Mouse (Mus musculus): ENCODE data around the gene Cdh8. TPM values are rescaled to one million over a fixed set of nuclear protein-coding genes. Genes with fewer than 3 reads are reported as not detected.
A peak's percentile ranks its signal among the peaks of the same experiment; 100 is the strongest.

Gene Cdh8
- polyA plus RNA-seq (2015; fragmentation: Nextera tagmentation; extraction: Ambion mirVana) = 50.5 and 52.7 TPM in 2 replicates

DNA sequence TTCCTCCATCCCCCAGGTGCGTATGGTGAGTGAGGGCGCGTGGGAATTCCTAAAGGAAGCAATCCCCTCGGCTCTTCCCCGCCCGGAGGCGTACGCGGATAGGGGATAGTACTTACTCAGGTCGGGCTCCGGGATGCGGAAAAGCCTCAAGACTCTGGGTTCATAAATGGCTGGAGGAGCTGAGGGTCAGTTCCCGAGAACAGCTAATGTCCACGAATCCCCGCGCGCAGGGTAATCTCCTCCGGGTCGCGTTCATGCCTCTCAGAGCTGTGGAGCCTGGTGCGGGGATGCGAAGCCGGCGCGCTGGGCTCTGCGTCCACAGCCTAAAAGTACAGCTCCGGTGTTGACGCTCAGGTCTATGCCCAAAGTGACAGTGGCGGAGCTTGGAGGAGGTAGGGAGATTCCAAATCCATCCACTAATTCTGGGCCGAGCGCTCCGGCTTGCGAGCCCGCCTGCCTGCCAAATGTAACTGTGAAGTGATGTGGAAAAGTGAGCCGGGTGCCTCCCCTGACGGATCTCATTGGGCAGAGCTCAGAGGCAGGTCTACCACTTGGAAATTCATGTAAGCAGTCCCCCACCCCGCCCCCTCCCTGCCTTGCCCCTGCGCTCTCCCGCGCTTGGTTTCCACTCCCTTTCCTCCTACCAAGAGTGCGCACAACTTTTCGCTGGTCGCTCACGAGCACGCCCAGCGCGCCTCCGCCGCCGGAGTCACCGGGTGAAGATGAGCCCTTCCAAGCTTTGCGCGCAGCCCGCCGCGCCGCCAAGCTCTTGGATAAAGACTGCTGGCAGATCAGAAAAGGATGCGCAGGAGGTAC is at the start of gene Cdh8:
Gene Cdh8 (minus strand): TSS at position 506 of the 816 bp plus-strand sequence.
- peak; percentile 88 for ATAC-seq (ENCODE audit: low FRiP score, low read depth)
- no peaks in the 10 kb centered on the region for H3K9me3 ChIP-seq
- no peaks in the 10 kb centered on the region for H3K36me3 ChIP-seq
- H3K4me3 ChIP-seq = peak within 1 kb of the TSS; percentile 60
- H3K27me3 ChIP-seq = 0 out of 2 replicates have a peak, but pooled peaks cover 7% of the 10 kb centered on the region
- peak within 1 kb of the TSS; percentile 84 for H3K27ac ChIP-seq (replicated peaks)
- H3K4me2 ChIP-seq = peak within 1 kb of the TSS; percentile 89
- under 1% methylated on average over 58 of the region's 58 CpGs for WGBS
- H3K9ac ChIP-seq = peak within 1 kb of the TSS; percentile 67
- peaks cover 11% of the 10 kb centered on the region; the same call in 1 of the 2 replicates for H3K4me1 ChIP-seq (replicated peaks)

DNA sequence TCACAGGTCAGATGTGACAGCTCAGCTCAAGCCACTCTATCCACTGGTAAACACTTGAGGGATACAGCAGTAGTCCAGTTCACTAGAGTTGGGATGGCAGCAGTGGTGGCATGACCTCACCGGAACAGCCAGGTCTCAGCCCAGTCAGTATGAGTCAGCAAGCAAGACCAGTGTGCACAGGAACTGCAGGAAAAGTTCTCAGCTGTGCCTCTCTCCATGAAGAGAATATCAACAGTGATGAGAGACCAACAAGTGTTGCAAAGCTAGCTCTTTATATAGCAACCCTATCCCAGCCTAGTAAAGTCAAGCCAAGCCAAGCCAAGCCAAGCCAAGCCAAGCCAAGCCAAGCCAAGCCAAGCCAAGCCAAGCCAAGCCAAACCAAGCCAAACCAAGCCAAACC is 30.2 kb upstream of the Cdh8 start:
- Histone ChIP-seq H3K36me3 (no peaks in the 10 kb centered on the region), H3K27me3 (no peaks in the 10 kb centered on the region), H3K4me2 (no peak overlapping the region), H3K4me3 (no peak overlapping the region), H3K9me3 (no peaks in the 10 kb centered on the region), H3K4me1 (replicated peaks) (no peaks in the 10 kb centered on the region), H3K9ac (no peak overlapping the region), H3K27ac (replicated peaks) (no peak overlapping the region)
- ATAC-seq (ENCODE audit: low FRiP score, low read depth) = no peak
- WGBS = 97% methylated on average over 1 of the region's 1 CpGs

DNA sequence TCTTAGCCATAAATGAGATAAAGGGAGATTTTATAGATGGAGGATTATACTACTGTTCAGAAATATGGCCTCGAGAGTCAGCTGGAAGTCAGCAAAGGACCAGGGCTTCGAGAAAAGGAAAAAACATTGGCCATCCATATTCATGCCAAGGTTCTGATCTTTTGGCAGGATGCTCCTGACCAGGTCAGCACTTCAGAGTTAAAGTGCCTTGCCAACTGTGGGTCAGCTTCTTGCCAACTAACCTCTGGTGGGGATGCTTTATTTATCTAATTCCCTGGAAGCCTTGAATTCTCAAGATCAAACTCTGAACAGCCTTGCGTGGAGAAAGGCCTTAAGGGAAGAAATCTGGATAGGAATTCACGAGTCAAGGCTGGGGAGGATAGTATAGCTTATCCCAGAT is 9.6 kb upstream of the Cdh8 start:
- Histone ChIP-seq H3K27ac (replicated peaks) (no peak overlapping the region), H3K4me1 (replicated peaks) (peaks cover 8% of the 10 kb centered on the region; the same call in 1 of the 2 replicates), H3K36me3 (no peaks in the 10 kb centered on the region), H3K9ac (no peak overlapping the region), H3K27me3 (no peaks in the 10 kb centered on the region), H3K9me3 (no peaks in the 10 kb centered on the region), H3K4me2 (no peak overlapping the region), H3K4me3 (no peak overlapping the region)
- 82% methylated on average over 4 of the region's 4 CpGs for WGBS
- ATAC-seq (ENCODE audit: low FRiP score, low read depth) = no peak

DNA sequence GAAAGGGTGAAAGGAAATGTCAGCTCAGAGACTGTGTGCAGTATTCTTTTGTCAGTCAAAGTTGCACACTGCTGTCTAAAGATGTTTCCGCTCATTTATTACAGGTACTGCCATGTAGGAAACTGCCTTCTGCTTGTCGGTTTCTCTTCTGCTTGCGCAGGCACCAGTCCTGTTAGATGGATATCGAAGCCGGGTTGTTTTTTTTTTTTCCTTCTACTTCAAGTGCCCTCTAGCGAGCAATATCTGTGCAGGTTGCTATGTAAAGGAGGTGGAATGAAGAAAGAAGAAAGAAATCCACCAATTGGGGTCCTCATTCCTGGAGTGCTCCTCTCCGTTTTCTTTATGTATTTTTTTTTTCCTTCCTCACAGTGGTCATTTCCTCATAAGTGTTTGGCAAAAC is 5.2 kb upstream of the Cdh8 start:
- peaks cover 16% of the 10 kb centered on the region; the same call in 1 of the 2 replicates for H3K4me1 ChIP-seq (replicated peaks)
- H3K4me2 ChIP-seq = peak overlapping the region; percentile 41
- no peak for ATAC-seq (ENCODE audit: low FRiP score, low read depth)
- 0 out of 2 replicates have a peak, but pooled peaks cover 7% of the 10 kb centered on the region for H3K27me3 ChIP-seq
- H3K4me3 ChIP-seq = no peak overlapping the region
- no peaks in the 10 kb centered on the region for H3K36me3 ChIP-seq
- no peaks in the 10 kb centered on the region for H3K9me3 ChIP-seq
- H3K27ac ChIP-seq (replicated peaks) = no peak overlapping the region
- no peak overlapping the region for H3K9ac ChIP-seq
- 14% methylated on average over 7 of the region's 7 CpGs for WGBS

DNA sequence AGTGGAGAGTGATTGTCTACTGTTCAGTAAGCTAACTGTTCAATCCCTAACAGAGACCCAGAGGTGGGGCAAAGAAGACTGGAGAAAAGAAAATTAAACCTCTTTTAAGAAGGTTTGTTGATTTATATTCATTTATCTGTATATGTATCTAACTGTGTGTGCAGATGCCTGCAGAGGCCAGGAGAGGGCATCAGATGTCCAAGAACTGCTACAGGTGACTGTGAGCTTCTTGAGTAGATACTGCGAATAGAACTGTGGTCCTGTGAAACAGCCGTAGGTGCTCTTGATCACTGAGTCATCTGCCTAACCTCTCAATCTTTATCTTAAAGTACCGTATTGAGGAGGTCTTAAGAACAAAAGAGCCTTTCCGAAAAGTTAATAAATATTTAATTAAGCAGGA is 3.5 kb upstream of the Cdh8 start:
- no peak overlapping the region for H3K27ac ChIP-seq (replicated peaks)
- ATAC-seq (ENCODE audit: low FRiP score, low read depth) = no peak
- no peak overlapping the region for H3K4me3 ChIP-seq
- H3K36me3 ChIP-seq = no peaks in the 10 kb centered on the region
- H3K27me3 ChIP-seq = 0 out of 2 replicates have a peak, but pooled peaks cover 7% of the 10 kb centered on the region
- 87% methylated on average over 4 of the region's 4 CpGs for WGBS
- no peak overlapping the region for H3K4me2 ChIP-seq
- H3K9me3 ChIP-seq = no peaks in the 10 kb centered on the region
- H3K4me1 ChIP-seq (replicated peaks) = peaks cover 20% of the 10 kb centered on the region
- no peak overlapping the region for H3K9ac ChIP-seq

DNA sequence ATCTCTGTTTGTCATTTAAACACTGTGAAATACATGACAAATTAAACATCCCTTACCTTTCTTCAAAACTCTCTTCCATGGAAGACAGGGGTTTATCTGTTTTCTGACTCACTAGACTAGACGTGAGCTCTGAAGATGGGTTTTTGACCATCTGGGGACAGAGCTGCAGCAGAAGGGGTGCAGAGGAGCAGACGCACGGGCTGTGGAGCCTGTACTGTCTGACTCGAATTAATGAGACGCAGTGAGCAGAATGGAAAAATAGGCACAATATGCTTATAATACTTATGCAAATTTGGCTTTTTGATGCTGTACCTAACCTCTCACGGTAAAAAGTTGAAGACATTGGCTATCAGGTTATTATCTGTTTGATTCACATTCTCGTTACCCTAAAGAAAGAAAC is 1.2 kb upstream of the Cdh8 start:
- ATAC-seq (ENCODE audit: low FRiP score, low read depth) = no peak
- H3K4me1 ChIP-seq (replicated peaks) = peaks cover 20% of the 10 kb centered on the region
- H3K36me3 ChIP-seq = no peaks in the 10 kb centered on the region
- H3K9me3 ChIP-seq = no peaks in the 10 kb centered on the region
- H3K4me3 ChIP-seq = peak overlapping the region; percentile 60
- H3K9ac ChIP-seq = peak overlapping the region; percentile 67
- H3K27ac ChIP-seq (replicated peaks) = peak overlapping the region; percentile 84
- WGBS = 27% methylated on average over 7 of the region's 7 CpGs
- peak overlapping the region; percentile 89 for H3K4me2 ChIP-seq
- 0 out of 2 replicates have a peak, but pooled peaks cover 7% of the 10 kb centered on the region for H3K27me3 ChIP-seq

DNA sequence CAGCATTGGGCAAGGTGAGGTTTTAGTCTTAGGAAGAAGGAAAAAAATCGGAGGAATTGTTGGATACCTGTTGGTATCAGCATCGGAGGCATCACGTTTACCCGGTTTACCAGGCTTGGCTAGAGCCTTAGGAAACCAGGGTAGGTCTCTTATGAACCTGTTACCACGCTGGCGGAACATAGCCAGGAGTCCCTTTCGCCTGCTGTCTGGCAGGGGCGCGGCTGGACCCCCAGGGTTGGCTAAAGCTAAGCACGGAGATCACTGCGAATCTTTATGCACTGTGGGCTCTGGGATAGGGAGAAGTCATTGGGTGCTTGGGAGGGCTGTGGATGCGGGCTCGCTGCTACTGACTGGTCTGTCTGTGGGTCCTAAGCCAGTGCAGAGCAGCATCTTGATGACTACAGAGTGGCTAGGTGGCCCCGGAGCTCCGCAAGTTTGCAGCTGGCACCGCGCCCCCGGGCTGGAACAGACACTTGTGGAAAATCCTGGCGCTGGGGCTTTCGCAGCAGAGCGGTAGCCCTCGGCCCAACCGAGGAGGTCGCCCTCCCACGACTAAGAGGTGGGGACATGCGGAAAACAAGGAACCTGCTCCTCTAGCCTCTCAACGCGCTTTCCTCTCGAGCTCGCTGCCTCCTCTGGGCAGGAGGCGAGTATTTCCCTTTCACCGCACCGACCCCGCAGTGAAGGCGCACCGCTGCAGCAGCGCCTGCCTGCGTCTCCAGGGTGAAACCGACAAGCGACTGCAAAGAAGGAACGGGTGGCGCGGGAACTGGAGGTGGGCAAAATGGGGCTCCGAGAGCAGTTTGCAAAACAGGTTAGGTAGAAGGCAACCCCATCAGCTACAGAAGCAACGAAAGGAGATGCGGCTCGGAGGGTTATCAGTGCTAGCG is 950 bp downstream of the Cdh8 start:
- Histone ChIP-seq H3K27ac (replicated peaks) (peak overlapping the region; percentile 84), H3K9ac (peak overlapping the region; percentile 67), H3K9me3 (no peaks in the 10 kb centered on the region), H3K4me1 (replicated peaks) (peaks cover 11% of the 10 kb centered on the region; the same call in 1 of the 2 replicates), H3K36me3 (no peaks in the 10 kb centered on the region), H3K4me3 (peak overlapping the region; percentile 60), H3K27me3 (0 out of 2 replicates have a peak, but pooled peaks cover 7% of the 10 kb centered on the region), H3K4me2 (peak overlapping the region; percentile 89)
- peak; percentile 29; the same call in 1 of the 2 replicates for ATAC-seq (ENCODE audit: low FRiP score, low read depth)
- under 1% methylated on average over 48 of the region's 48 CpGs for WGBS

DNA sequence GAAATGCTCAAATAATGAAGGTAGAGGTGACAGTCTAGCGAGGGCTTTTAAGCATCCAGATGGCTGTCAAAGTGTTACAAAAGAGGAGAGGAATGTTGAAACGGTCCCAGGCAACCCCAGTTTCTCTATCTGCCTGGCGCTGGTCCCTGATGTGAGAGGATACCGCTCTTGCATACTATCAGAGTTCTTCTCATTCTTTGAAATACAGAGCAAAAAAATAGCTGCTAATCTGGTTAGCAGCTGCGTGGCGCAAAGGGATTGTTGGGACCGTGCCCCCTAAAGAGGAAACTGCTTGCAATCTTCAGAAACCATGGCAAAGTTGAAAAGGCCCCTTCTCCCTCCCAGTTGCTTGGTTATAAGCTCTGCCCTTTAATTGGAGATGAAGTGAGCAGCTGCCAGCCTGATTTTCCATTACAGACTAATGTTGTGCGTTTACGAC is 1.8 kb downstream of the Cdh8 start:
- WGBS = 1% methylated on average over 9 of the region's 9 CpGs
- H3K4me2 ChIP-seq = peak overlapping the region; percentile 89
- H3K36me3 ChIP-seq = no peaks in the 10 kb centered on the region
- 0 out of 2 replicates have a peak, but pooled peaks cover 7% of the 10 kb centered on the region for H3K27me3 ChIP-seq
- peak overlapping the region; percentile 60 for H3K4me3 ChIP-seq
- peak overlapping the region; percentile 84 for H3K27ac ChIP-seq (replicated peaks)
- no peaks in the 10 kb centered on the region for H3K9me3 ChIP-seq
- peaks cover 11% of the 10 kb centered on the region; the same call in 1 of the 2 replicates for H3K4me1 ChIP-seq (replicated peaks)
- H3K9ac ChIP-seq = peak overlapping the region; percentile 67
- ATAC-seq (ENCODE audit: low FRiP score, low read depth) = no peak

DNA sequence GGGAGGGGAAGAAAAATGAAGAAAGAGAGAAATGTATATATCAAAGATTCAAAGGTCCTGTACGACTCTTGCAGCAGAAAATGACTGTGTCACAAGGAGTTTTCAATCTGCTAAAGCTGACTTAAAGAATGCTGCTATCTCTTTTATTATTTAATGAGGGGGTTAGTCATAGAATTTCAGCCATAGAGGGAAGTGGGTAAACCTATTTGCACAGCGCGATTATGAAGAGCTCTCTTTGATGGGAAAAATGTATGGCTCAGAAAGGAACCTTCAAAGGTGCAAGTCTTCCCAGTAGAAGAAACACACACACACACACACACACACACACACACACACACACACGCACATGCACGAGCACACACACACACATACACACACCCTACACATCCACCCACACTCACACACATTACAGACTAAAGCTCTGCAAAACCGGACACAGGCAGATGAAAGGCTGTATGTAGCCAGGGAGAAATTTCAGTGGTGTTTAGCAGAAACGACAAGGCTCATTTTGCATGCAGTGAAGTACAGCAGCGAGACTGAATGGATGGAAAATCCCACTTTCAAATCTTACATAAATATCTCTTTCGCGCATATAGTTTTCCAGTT is 2.3 kb downstream of the Cdh8 start:
- Histone ChIP-seq H3K27me3 (0 out of 2 replicates have a peak, but pooled peaks cover 7% of the 10 kb centered on the region), H3K4me3 (peak overlapping the region; percentile 60), H3K9ac (peak overlapping the region; percentile 67), H3K4me2 (peak overlapping the region; percentile 89), H3K27ac (replicated peaks) (peak overlapping the region; percentile 84), H3K4me1 (replicated peaks) (peaks cover 11% of the 10 kb centered on the region; the same call in 1 of the 2 replicates), H3K9me3 (no peaks in the 10 kb centered on the region), H3K36me3 (no peaks in the 10 kb centered on the region)
- no peak for ATAC-seq (ENCODE audit: low FRiP score, low read depth)
- 24% methylated on average over 10 of the region's 10 CpGs for WGBS

DNA sequence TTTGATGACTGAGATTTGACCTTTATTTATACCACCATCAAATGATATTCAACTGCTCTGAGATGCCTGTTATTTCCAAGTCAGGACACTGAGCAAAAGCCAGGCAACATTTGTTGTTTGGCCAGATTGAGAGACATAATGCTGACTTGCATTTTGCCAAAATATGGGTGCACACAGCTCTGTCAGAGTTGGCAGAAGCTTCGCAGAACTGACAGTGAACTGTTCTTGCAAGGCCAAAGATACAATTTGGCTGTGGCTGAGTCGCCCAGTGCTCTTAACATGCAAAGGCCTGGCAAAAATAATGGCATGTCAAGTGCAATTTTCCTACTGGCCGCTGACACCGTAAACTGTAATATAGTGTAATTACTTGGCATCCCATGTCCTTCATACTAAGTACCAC is 22.4 kb downstream of the Cdh8 start:
- ATAC-seq (ENCODE audit: low FRiP score, low read depth) = no peak

DNA sequence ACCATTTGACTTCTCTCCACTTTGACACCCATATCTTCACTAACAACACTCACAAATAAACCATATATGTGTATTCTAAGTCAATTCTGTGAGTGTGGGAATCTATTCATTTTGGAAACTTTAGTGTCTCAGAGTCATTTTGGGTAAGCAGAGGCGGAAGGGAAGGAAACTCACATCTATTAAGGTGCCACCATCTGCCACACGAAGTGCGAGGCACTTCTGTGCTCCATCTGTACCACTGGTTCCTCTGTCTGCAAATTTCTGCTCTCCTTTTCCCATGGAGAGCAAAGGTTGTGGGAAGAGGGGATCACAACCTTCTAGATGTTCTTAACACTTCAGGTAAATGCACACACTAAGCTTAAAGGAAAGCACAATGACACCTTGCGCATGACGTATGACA is 46.2 kb downstream of the Cdh8 start:
- H3K27me3 ChIP-seq = no peaks in the 10 kb centered on the region
- no peaks in the 10 kb centered on the region for H3K36me3 ChIP-seq
- H3K4me3 ChIP-seq = no peak overlapping the region
- no peak overlapping the region for H3K4me2 ChIP-seq
- no peak overlapping the region for H3K9ac ChIP-seq
- H3K4me1 ChIP-seq (replicated peaks) = no peaks in the 10 kb centered on the region
- no peaks in the 10 kb centered on the region for H3K9me3 ChIP-seq
- 94% methylated on average over 5 of the region's 5 CpGs for WGBS
- ATAC-seq (ENCODE audit: low FRiP score, low read depth) = no peak
- no peak overlapping the region for H3K27ac ChIP-seq (replicated peaks)

More for the DNA sequence above, 22.4 kb downstream of the Cdh8 start:
- Histone ChIP-seq H3K27ac (replicated peaks) (no peak overlapping the region), H3K4me1 (replicated peaks) (no peaks in the 10 kb centered on the region), H3K36me3 (no peaks in the 10 kb centered on the region), H3K9ac (no peak overlapping the region), H3K9me3 (no peaks in the 10 kb centered on the region), H3K27me3 (no peaks in the 10 kb centered on the region), H3K4me2 (no peak overlapping the region), H3K4me3 (no peak overlapping the region)
- WGBS = 68% methylated on average over 4 of the region's 4 CpGs

Measured in hindbrain, embryonic 15.5 days (tissue).